Mouse (Mus musculus) liver, postnatal 0 days (tissue): ENCODE data around the gene Insig2. TPM values are rescaled to one million over a fixed set of nuclear protein-coding genes. Genes with fewer than 3 reads are reported as not detected.

ENCODE experiments used
- ATAC-seq: fragments of 200-750 bp; cut with Nextera tagmentation; 2 replicates; pipeline ENCODE4 v1.8.0; 2017; ENCODE audit warnings: mild to moderate bottlenecking, moderate library complexity
- DNase-seq: peaks from one replicate; pipeline ENCODE4 v3.0.0-alpha.2; 2016
- H3K27ac ChIP-seq: fragments of 300-500 bp; sonication (generic); 2 replicates; pipeline ENCODE4 v1.5.1; 2014; ENCODE audit warnings: antibody characterized with exemption, moderate library complexity, mild to moderate bottlenecking, low read depth
- H3K27me3 ChIP-seq: fragments of 300-500 bp; sonication (generic); 2 replicates; pipeline ENCODE4 v1.6.1; 2014; ENCODE audit warnings: low read length, control low read depth, mixed read lengths; ENCODE audit not compliant: insufficient read depth
- H3K36me3 ChIP-seq: fragments of 300-500 bp; sonication (generic); replicated peaks from 2 replicates; pipeline ENCODE4 v1.6.1; 2014; ENCODE audit warnings: mild to moderate bottlenecking, control low read depth, low read length, moderate library complexity, mixed read lengths; ENCODE audit not compliant: insufficient read depth
- H3K4me1 ChIP-seq: fragments of 300-500 bp; sonication (generic); 2 replicates; pipeline ENCODE4 v1.6.1; 2014; ENCODE audit warnings: antibody characterized with exemption, mild to moderate bottlenecking, control low read depth; ENCODE audit not compliant: insufficient read depth
- H3K4me2 ChIP-seq: fragments of 300-500 bp; sonication (generic); 2 replicates; pipeline ENCODE4 v1.6.1; 2014; ENCODE audit warnings: low read depth, mild to moderate bottlenecking, low read length, moderate library complexity, mixed read lengths
- H3K4me3 ChIP-seq: fragments of 300-500 bp; sonication (generic); 2 replicates; pipeline ENCODE4 v1.5.1; 2014; ENCODE audit warnings: low read depth, low read length
- H3K9ac ChIP-seq: fragments of 300-500 bp; sonication (generic); replicated peaks from 2 replicates; pipeline ENCODE4 v1.6.1; 2014; ENCODE audit warnings: mild to moderate bottlenecking, moderate library complexity
- H3K9me3 ChIP-seq: fragments of 300-500 bp; sonication (generic); 2 replicates; pipeline ENCODE4 v1.6.1; 2016; ENCODE audit warnings: mild to moderate bottlenecking, control low read depth, low read length, mixed read lengths
- CTCF ChIP-seq: sonication (generic); IDR thresholded peaks from 2 replicates; pipeline ENCODE4 v1.5.1; 2016; ENCODE audit warnings: antibody characterized with exemption, low read depth
- EP300 ChIP-seq: IDR thresholded peaks from 2 replicates; pipeline ENCODE4 v1.6.1; 2016; ENCODE audit warnings: antibody characterized with exemption, low read depth, mild to moderate bottlenecking
- WGBS: fragments of 180-500 bp; shearing (Covaris S2); extraction: QIAGEN DNeasy Blood & Tissue Kit; methylation state at CpG from one replicate; pipeline ENCODE4 v1.1.7; 2014; ENCODE audit not compliant: insufficient replicate concordance; 5-methylcytosine and 5-hydroxymethylcytosine counted together
- polyA plus RNA-seq: library from polyadenylated mRNA; unstranded; fragments of >200 nt; fragmentation: Nextera tagmentation; extraction: Ambion mirVana; gene quantifications from 2 replicates; pipeline ENCODE4 v1.2.1, GENCODE M21; 2015

Insig2 gene
- polyA plus RNA-seq, 1 experiment from 2014 or later: 47.7 TPM

GRCm38 (mm10) chr1:121280501-121280900 lies 51.9 kb downstream of the Insig2 start:
- Histone ChIP-seq H3K9me3 (no peaks in the 10 kb centered on the region), H3K4me1 (no peaks in the 10 kb centered on the region), H3K4me3 (no peak overlapping the region), H3K27ac (no peak overlapping the region), H3K9ac (no peak overlapping the region), H3K4me2 (no peak overlapping the region), H3K36me3 (no peaks in the 10 kb centered on the region), H3K27me3 (no peaks in the 10 kb centered on the region)
- no peak for TF ChIP-seq CTCF
- no peak for TF ChIP-seq EP300
- 93% methylated on average over 1 of the region's 1 CpGs for WGBS
- ATAC-seq (no peak), DNase-seq (no peak)

- Histone ChIP-seq H3K4me1 (no peaks in the 10 kb centered on the region), H3K9ac (no peak overlapping the region), H3K9me3 (no peaks in the 10 kb centered on the region), H3K27ac (no peak overlapping the region), H3K27me3 (no peaks in the 10 kb centered on the region), H3K4me3 (no peak overlapping the region), H3K4me2 (no peak overlapping the region), H3K36me3 (no peaks in the 10 kb centered on the region)
- WGBS: 61% methylated on average over 3 of the region's 3 CpGs
- ATAC-seq (no peak), DNase-seq (no peak)
- no peak for TF ChIP-seq CTCF
- no peak for TF ChIP-seq EP300
These were observed 54.0 kb downstream of the Insig2 start for GRCm38 (mm10) chr1:121278370-121278769.

GRCm38 (mm10) chr1:121277466-121277865 lies 54.9 kb downstream of the Insig2 start:
- Histone ChIP-seq H3K9ac (no peak overlapping the region), H3K4me2 (no peak overlapping the region), H3K4me1 (no peaks in the 10 kb centered on the region), H3K27ac (no peak overlapping the region), H3K27me3 (no peaks in the 10 kb centered on the region), H3K9me3 (no peaks in the 10 kb centered on the region), H3K4me3 (no peak overlapping the region), H3K36me3 (no peaks in the 10 kb centered on the region)
- ATAC-seq (no peak), DNase-seq (no peak)
- no peak for TF ChIP-seq EP300
- no peak for TF ChIP-seq CTCF
- WGBS: 70% methylated on average over 4 of the region's 4 CpGs

- Histone ChIP-seq H3K27ac (no peak overlapping the region), H3K36me3 (no peaks in the 10 kb centered on the region), H3K4me1 (no peaks in the 10 kb centered on the region), H3K9me3 (no peaks in the 10 kb centered on the region), H3K9ac (no peak overlapping the region), H3K4me3 (no peak overlapping the region), H3K4me2 (no peak overlapping the region), H3K27me3 (no peaks in the 10 kb centered on the region)
- no peak for DNase-seq
- TF ChIP-seq CTCF (no peak), EP300 (no peak)
- no peak for ATAC-seq
- WGBS: 55% methylated on average over 3 of the region's 3 CpGs
These were observed 56.4 kb downstream of the Insig2 start for GRCm38 (mm10) chr1:121275961-121276506.

GRCm38 (mm10) chr1:121260171-121260741 lies 72.1 kb downstream of the Insig2 start:
- no peaks in the 10 kb centered on the region for H3K36me3 ChIP-seq
- DNase-seq: no peak
- 65% methylated on average over 9 of the region's 9 CpGs for WGBS

More at GRCm38 (mm10) chr1:121260171-121260741, 72.1 kb downstream of the Insig2 start:
- Histone ChIP-seq H3K27me3 (no peaks in the 10 kb centered on the region), H3K9me3 (no peaks in the 10 kb centered on the region), H3K4me2 (no peak overlapping the region), H3K4me1 (no peaks in the 10 kb centered on the region), H3K27ac (no peak overlapping the region), H3K9ac (no peak overlapping the region), H3K4me3 (no peak overlapping the region)
- TF ChIP-seq EP300 (no peak), CTCF (no peak)
- no peak for ATAC-seq

Other genes with a start within 250 kb of the Insig2 start
- gene Ccdc93, start 98.5 kb upstream of the Insig2 start, polyA plus RNA-seq: 2.9 and 3.1 TPM in 2 replicates
- not detected in 2 replicates for gene Htr5b, start 195.9 kb upstream of the Insig2 start, polyA plus RNA-seq
- 27.1 and 29.0 TPM in 2 replicates for gene Ddx18, start 235.4 kb upstream of the Insig2 start, polyA plus RNA-seq